Mouse (Mus musculus): ENCODE results near the gene Crk. TPM values are rescaled to one million over a fixed set of nuclear protein-coding genes. Genes with fewer than 3 reads are reported as not detected.

Gene Crk
- polyA plus RNA-seq, 1 experiment, result 91.5 TPM

- Histone ChIP-seq H3K36me3 (ENCODE audit: control insufficient read depth, insufficient read depth, low read length, poor library complexity, severe bottlenecking) (no peaks in the 10 kb centered on the region), H3K4me1 (ENCODE audit: control insufficient read depth, insufficient read depth, low read length) (no peaks in the 10 kb centered on the region), H3K9me3 (replicated peaks; ENCODE audit: control insufficient read depth, insufficient read depth, low read length, poor library complexity, severe bottlenecking) (no peaks in the 10 kb centered on the region), H3K27me3 (ENCODE audit: control insufficient read depth, insufficient read depth, low read length, poor library complexity, severe bottlenecking) (no peaks in the 10 kb centered on the region), H3K9ac (ENCODE audit: low read depth, poor library complexity, severe bottlenecking) (no peak overlapping the region), H3K4me3 (ENCODE audit: low read depth, low read length) (no peak overlapping the region), H3K27ac (ENCODE audit: insufficient read depth, low read length) (no peak overlapping the region)
- TF ChIP-seq EP300 (IDR thresholded peaks at IDR 0.05; ENCODE audit: insufficient read depth, low read depth, low read length), result no peak
- no peak for TF ChIP-seq POLR2A (IDR thresholded peaks at IDR 0.05; ENCODE audit: insufficient read depth, low read length)
- no peak for TF ChIP-seq CTCF (IDR thresholded peaks at IDR 0.05; ENCODE audit: low read depth, low read length)
These were observed 44.3 kb upstream of the Crk start for GRCm38 (mm10) chr11:75634801-75635200.

GRCm38 (mm10) chr11:75635315-75635714 lies 43.7 kb upstream of the Crk start:
- no peak overlapping the region for H3K27ac ChIP-seq (ENCODE audit: insufficient read depth, low read length)

DNA sequence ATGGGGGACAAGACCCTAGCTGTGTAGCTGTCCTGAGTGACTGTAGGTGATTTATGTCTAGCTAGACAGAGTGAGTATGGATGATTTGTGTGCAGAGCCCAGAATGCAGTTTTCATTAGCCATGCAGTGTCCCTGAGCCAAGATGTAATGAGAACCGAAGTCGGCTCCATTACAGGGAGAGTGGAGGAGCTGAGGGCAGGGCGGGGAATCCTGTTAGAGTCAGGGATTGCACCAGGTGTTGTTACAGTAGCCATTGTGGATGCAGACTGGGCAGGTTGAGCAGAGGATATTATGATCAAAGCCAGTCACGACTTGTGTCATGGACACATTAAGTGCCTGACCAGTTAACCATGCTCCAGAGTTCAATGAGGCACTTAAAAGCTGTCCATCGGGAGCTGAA lies 35.7 kb upstream of the Crk start:
- no peak overlapping the region for H3K27ac ChIP-seq (ENCODE audit: insufficient read depth, low read length)
- H3K9ac ChIP-seq (ENCODE audit: low read depth, poor library complexity, severe bottlenecking), result no peak overlapping the region
- H3K4me1 ChIP-seq (ENCODE audit: control insufficient read depth, insufficient read depth, low read length), result no peaks in the 10 kb centered on the region
- H3K27me3 ChIP-seq (ENCODE audit: control insufficient read depth, insufficient read depth, low read length, poor library complexity, severe bottlenecking), result no peaks in the 10 kb centered on the region
- no peak overlapping the region for H3K4me3 ChIP-seq (ENCODE audit: low read depth, low read length)
- TF ChIP-seq CTCF (IDR thresholded peaks at IDR 0.05; ENCODE audit: low read depth, low read length) (no peak), POLR2A (IDR thresholded peaks at IDR 0.05; ENCODE audit: insufficient read depth, low read length) (no peak), EP300 (IDR thresholded peaks at IDR 0.05; ENCODE audit: insufficient read depth, low read depth, low read length) (no peak)
- no peaks in the 10 kb centered on the region for H3K36me3 ChIP-seq (ENCODE audit: control insufficient read depth, insufficient read depth, low read length, poor library complexity, severe bottlenecking)
- H3K9me3 ChIP-seq (replicated peaks; ENCODE audit: control insufficient read depth, insufficient read depth, low read length, poor library complexity, severe bottlenecking), result no peaks in the 10 kb centered on the region

More at GRCm38 (mm10) chr11:75635315-75635714, 43.7 kb upstream of the Crk start:
- no peaks in the 10 kb centered on the region for H3K4me1 ChIP-seq (ENCODE audit: control insufficient read depth, insufficient read depth, low read length)
- H3K9ac ChIP-seq (ENCODE audit: low read depth, poor library complexity, severe bottlenecking), result no peak overlapping the region
- H3K9me3 ChIP-seq (replicated peaks; ENCODE audit: control insufficient read depth, insufficient read depth, low read length, poor library complexity, severe bottlenecking), result no peaks in the 10 kb centered on the region
- H3K36me3 ChIP-seq (ENCODE audit: control insufficient read depth, insufficient read depth, low read length, poor library complexity, severe bottlenecking), result no peaks in the 10 kb centered on the region
- H3K4me3 ChIP-seq (ENCODE audit: low read depth, low read length), result no peak overlapping the region
- TF ChIP-seq EP300 (IDR thresholded peaks at IDR 0.05; ENCODE audit: insufficient read depth, low read depth, low read length) (no peak), POLR2A (IDR thresholded peaks at IDR 0.05; ENCODE audit: insufficient read depth, low read length) (no peak), CTCF (IDR thresholded peaks at IDR 0.05; ENCODE audit: low read depth, low read length) (no peak)
- no peaks in the 10 kb centered on the region for H3K27me3 ChIP-seq (ENCODE audit: control insufficient read depth, insufficient read depth, low read length, poor library complexity, severe bottlenecking)

DNA sequence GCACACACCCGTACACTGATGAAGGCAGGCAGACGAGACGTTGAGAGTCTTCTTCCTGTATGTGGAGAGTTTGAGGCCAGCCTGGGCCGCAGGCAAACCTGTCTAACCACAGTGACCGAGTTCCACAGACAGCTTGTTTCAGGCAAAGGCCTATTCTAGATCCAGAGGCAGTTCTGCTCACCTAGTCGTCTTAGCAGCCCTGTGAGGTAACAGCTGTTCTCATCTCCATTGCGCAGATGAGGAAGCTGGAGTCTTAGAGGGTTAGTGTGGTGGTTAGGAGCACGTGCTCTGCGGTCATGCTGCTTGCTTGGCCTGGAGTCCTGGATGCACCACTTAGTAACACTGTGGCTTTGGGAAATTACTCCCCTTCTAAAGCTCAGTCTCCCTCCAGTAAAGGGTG lies 34.4 kb upstream of the Crk start:
- no peaks in the 10 kb centered on the region for H3K36me3 ChIP-seq (ENCODE audit: control insufficient read depth, insufficient read depth, low read length, poor library complexity, severe bottlenecking)
- no peak overlapping the region for H3K27ac ChIP-seq (ENCODE audit: insufficient read depth, low read length)

GRCm38 (mm10) chr11:75647681-75648211 lies 31.3 kb upstream of the Crk start:
- Histone ChIP-seq H3K4me3 (ENCODE audit: low read depth, low read length) (no peak overlapping the region), H3K27ac (ENCODE audit: insufficient read depth, low read length) (no peak overlapping the region), H3K9ac (ENCODE audit: low read depth, poor library complexity, severe bottlenecking) (no peak overlapping the region), H3K36me3 (ENCODE audit: control insufficient read depth, insufficient read depth, low read length, poor library complexity, severe bottlenecking) (no peaks in the 10 kb centered on the region), H3K9me3 (replicated peaks; ENCODE audit: control insufficient read depth, insufficient read depth, low read length, poor library complexity, severe bottlenecking) (no peaks in the 10 kb centered on the region), H3K27me3 (ENCODE audit: control insufficient read depth, insufficient read depth, low read length, poor library complexity, severe bottlenecking) (no peaks in the 10 kb centered on the region), H3K4me1 (ENCODE audit: control insufficient read depth, insufficient read depth, low read length) (no peaks in the 10 kb centered on the region)
- TF ChIP-seq POLR2A (IDR thresholded peaks at IDR 0.05; ENCODE audit: insufficient read depth, low read length), result no peak
- no peak for TF ChIP-seq CTCF (IDR thresholded peaks at IDR 0.05; ENCODE audit: low read depth, low read length)
- TF ChIP-seq EP300 (IDR thresholded peaks at IDR 0.05; ENCODE audit: insufficient read depth, low read depth, low read length), result no peak

More for the DNA sequence above, 34.4 kb upstream of the Crk start:
- H3K27me3 ChIP-seq (ENCODE audit: control insufficient read depth, insufficient read depth, low read length, poor library complexity, severe bottlenecking), result no peaks in the 10 kb centered on the region
- no peaks in the 10 kb centered on the region for H3K9me3 ChIP-seq (replicated peaks; ENCODE audit: control insufficient read depth, insufficient read depth, low read length, poor library complexity, severe bottlenecking)
- H3K4me3 ChIP-seq (ENCODE audit: low read depth, low read length), result no peak overlapping the region
- TF ChIP-seq EP300 (IDR thresholded peaks at IDR 0.05; ENCODE audit: insufficient read depth, low read depth, low read length) (no peak), POLR2A (IDR thresholded peaks at IDR 0.05; ENCODE audit: insufficient read depth, low read length) (no peak), CTCF (IDR thresholded peaks at IDR 0.05; ENCODE audit: low read depth, low read length) (no peak)
- no peak overlapping the region for H3K9ac ChIP-seq (ENCODE audit: low read depth, poor library complexity, severe bottlenecking)
- H3K4me1 ChIP-seq (ENCODE audit: control insufficient read depth, insufficient read depth, low read length), result no peaks in the 10 kb centered on the region

- TF ChIP-seq EP300 (IDR thresholded peaks at IDR 0.05; ENCODE audit: insufficient read depth, low read depth, low read length) (no peak), POLR2A (IDR thresholded peaks at IDR 0.05; ENCODE audit: insufficient read depth, low read length) (no peak), CTCF (IDR thresholded peaks at IDR 0.05; ENCODE audit: low read depth, low read length) (no peak)
- no peaks in the 10 kb centered on the region for H3K9me3 ChIP-seq (replicated peaks; ENCODE audit: control insufficient read depth, insufficient read depth, low read length, poor library complexity, severe bottlenecking)
- H3K27ac ChIP-seq (ENCODE audit: insufficient read depth, low read length), result no peak overlapping the region
- no peak overlapping the region for H3K4me3 ChIP-seq (ENCODE audit: low read depth, low read length)
- no peaks in the 10 kb centered on the region for H3K4me1 ChIP-seq (ENCODE audit: control insufficient read depth, insufficient read depth, low read length)
- no peak overlapping the region for H3K9ac ChIP-seq (ENCODE audit: low read depth, poor library complexity, severe bottlenecking)
- H3K36me3 ChIP-seq (ENCODE audit: control insufficient read depth, insufficient read depth, low read length, poor library complexity, severe bottlenecking), result no peaks in the 10 kb centered on the region
- no peaks in the 10 kb centered on the region for H3K27me3 ChIP-seq (ENCODE audit: control insufficient read depth, insufficient read depth, low read length, poor library complexity, severe bottlenecking)
These were observed 29.9 kb upstream of the Crk start for GRCm38 (mm10) chr11:75649155-75649561.
